Mouse (Mus musculus): ENCODE data around the gene Arrdc5. TPM values are rescaled to one million over a fixed set of nuclear protein-coding genes. Genes with fewer than 3 reads are reported as not detected.
A peak's percentile ranks its signal among the peaks of the same experiment; 100 is the strongest.

The Arrdc5 gene
- polyA plus RNA-seq, 1 experiment from 2014 or later = not detected

GRCm38 (mm10) chr17:56271609-56272253 is 28.4 kb downstream of the Arrdc5 start:
- no peak overlapping the region for H3K4me3 ChIP-seq (ENCODE audit: low read depth, low read length)
- H3K9me3 ChIP-seq (ENCODE audit: low read length) = no peaks in the 10 kb centered on the region
- no peak overlapping the region for H3K4me2 ChIP-seq (replicated peaks; ENCODE audit: low read depth, low read length)
- peaks cover 8% of the 10 kb centered on the region; the same call in 1 of the 2 replicates for H3K36me3 ChIP-seq (ENCODE audit: insufficient read depth, low read length)
- no peak for DNase-seq (ENCODE audit: low spot score)
- H3K27ac ChIP-seq (ENCODE audit: low read length) = no peak overlapping the region
- 80% methylated on average over 12 of the region's 12 CpGs for WGBS
- no peaks in the 10 kb centered on the region for H3K27me3 ChIP-seq (replicated peaks; ENCODE audit: insufficient read depth, low read length)
- TF ChIP-seq EP300 (IDR thresholded peaks at IDR 0.05) (no peak), CTCF (IDR thresholded peaks at IDR 0.05) (no peak)
- H3K9ac ChIP-seq (replicated peaks; ENCODE audit: low read depth) = no peak overlapping the region
- ATAC-seq = no peak
- H3K4me1 ChIP-seq (ENCODE audit: insufficient read depth, low read depth, low read length) = no peaks in the 10 kb centered on the region; the same call in 1 of the 2 replicates

- H3K4me3 ChIP-seq (ENCODE audit: low read depth, low read length) = peak overlapping the region; percentile 37; the same call in 1 of the 2 replicates
- H3K9me3 ChIP-seq (ENCODE audit: low read length) = no peaks in the 10 kb centered on the region
- WGBS = 65% methylated on average over 3 of the region's 3 CpGs
- TF ChIP-seq CTCF (IDR thresholded peaks at IDR 0.05) (no peak), EP300 (IDR thresholded peaks at IDR 0.05) (no peak)
- H3K4me1 ChIP-seq (ENCODE audit: insufficient read depth, low read depth, low read length) = no peaks in the 10 kb centered on the region; the same call in 1 of the 2 replicates
- DNase-seq (ENCODE audit: low spot score) (no peak), ATAC-seq (0 out of 2 replicates have a peak, but pooled peaks have one; percentile 0)
- H3K27ac ChIP-seq (ENCODE audit: low read length) = peak overlapping the region; percentile 71
- H3K27me3 ChIP-seq (replicated peaks; ENCODE audit: insufficient read depth, low read length) = no peaks in the 10 kb centered on the region
- H3K36me3 ChIP-seq (ENCODE audit: insufficient read depth, low read length) = peaks cover 8% of the 10 kb centered on the region; the same call in 1 of the 2 replicates
- H3K9ac ChIP-seq (replicated peaks; ENCODE audit: low read depth) = no peak overlapping the region
- peak overlapping the region; percentile 64 for H3K4me2 ChIP-seq (replicated peaks; ENCODE audit: low read depth, low read length)
Observed at GRCm38 (mm10) chr17:56269741-56270140, 30.3 kb downstream of the Arrdc5 start.

GRCm38 (mm10) chr17:56269153-56269630 is 30.9 kb downstream of the Arrdc5 start:
- TF ChIP-seq CTCF (IDR thresholded peaks at IDR 0.05) (no peak), EP300 (IDR thresholded peaks at IDR 0.05) (peak; percentile 75)
- Histone ChIP-seq H3K9me3 (ENCODE audit: low read length) (no peaks in the 10 kb centered on the region), H3K27ac (ENCODE audit: low read length) (peak overlapping the region; percentile 71), H3K4me3 (ENCODE audit: low read depth, low read length) (peak overlapping the region; percentile 37), H3K36me3 (ENCODE audit: insufficient read depth, low read length) (peaks cover 8% of the 10 kb centered on the region; the same call in 1 of the 2 replicates), H3K27me3 (replicated peaks; ENCODE audit: insufficient read depth, low read length) (no peaks in the 10 kb centered on the region), H3K4me1 (ENCODE audit: insufficient read depth, low read depth, low read length) (no peaks in the 10 kb centered on the region; the same call in 1 of the 2 replicates), H3K4me2 (replicated peaks; ENCODE audit: low read depth, low read length) (peak overlapping the region; percentile 64), H3K9ac (replicated peaks; ENCODE audit: low read depth) (no peak overlapping the region)
- DNase-seq (ENCODE audit: low spot score) = peak; percentile 97
- peak; percentile 91 for ATAC-seq
- whole genome bisulfite sequencing = 19% methylated on average over 12 of the region's 12 CpGs

DNA sequence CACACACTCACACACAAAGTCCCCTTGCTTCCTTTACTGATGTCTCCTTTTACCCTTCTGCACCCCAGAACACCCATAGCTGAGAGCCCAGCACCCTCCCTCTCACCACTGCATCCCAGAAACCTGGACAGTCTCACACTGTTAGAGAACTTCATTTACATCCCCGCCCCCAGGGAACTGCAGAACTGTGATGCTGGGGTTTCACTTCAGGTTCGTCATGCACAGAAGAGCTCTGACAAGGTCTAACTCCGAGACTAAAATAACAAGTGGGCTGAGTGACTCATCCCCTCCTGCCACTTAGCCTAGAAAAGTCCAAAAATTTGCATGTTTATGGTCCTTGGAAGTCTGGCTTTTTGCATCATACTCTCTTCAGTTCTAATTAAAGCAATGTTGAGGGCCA is 33.8 kb downstream of the Arrdc5 start:
- ATAC-seq (no peak), DNase-seq (ENCODE audit: low spot score) (peak; percentile 49)
- H3K27ac ChIP-seq (ENCODE audit: low read length) = no peak overlapping the region
- 50% methylated on average over 3 of the region's 3 CpGs for WGBS
- H3K36me3 ChIP-seq (ENCODE audit: insufficient read depth, low read length) = peaks cover 4% of the 10 kb centered on the region; the same call in 1 of the 2 replicates
- H3K27me3 ChIP-seq (replicated peaks; ENCODE audit: insufficient read depth, low read length) = no peaks in the 10 kb centered on the region
- TF ChIP-seq CTCF (IDR thresholded peaks at IDR 0.05) (no peak), EP300 (IDR thresholded peaks at IDR 0.05) (no peak)
- no peak overlapping the region for H3K4me2 ChIP-seq (replicated peaks; ENCODE audit: low read depth, low read length)
- no peaks in the 10 kb centered on the region for H3K9me3 ChIP-seq (ENCODE audit: low read length)
- H3K4me1 ChIP-seq (ENCODE audit: insufficient read depth, low read depth, low read length) = no peaks in the 10 kb centered on the region; the same call in 1 of the 2 replicates
- no peak overlapping the region for H3K9ac ChIP-seq (replicated peaks; ENCODE audit: low read depth)
- no peak overlapping the region for H3K4me3 ChIP-seq (ENCODE audit: low read depth, low read length)

GRCm38 (mm10) chr17:56265869-56266268 is 34.2 kb downstream of the Arrdc5 start:
- TF ChIP-seq EP300 (IDR thresholded peaks at IDR 0.05) (no peak), CTCF (IDR thresholded peaks at IDR 0.05) (no peak)
- DNase-seq (ENCODE audit: low spot score) (no peak), ATAC-seq (no peak)
- 92% methylated on average over 3 of the region's 3 CpGs for WGBS
- Histone ChIP-seq H3K36me3 (ENCODE audit: insufficient read depth, low read length) (no peaks in the 10 kb centered on the region; the same call in 1 of the 2 replicates), H3K9ac (replicated peaks; ENCODE audit: low read depth) (no peak overlapping the region), H3K27me3 (replicated peaks; ENCODE audit: insufficient read depth, low read length) (no peaks in the 10 kb centered on the region), H3K4me3 (ENCODE audit: low read depth, low read length) (no peak overlapping the region), H3K4me2 (replicated peaks; ENCODE audit: low read depth, low read length) (no peak overlapping the region), H3K9me3 (ENCODE audit: low read length) (no peaks in the 10 kb centered on the region), H3K27ac (ENCODE audit: low read length) (no peak overlapping the region), H3K4me1 (ENCODE audit: insufficient read depth, low read depth, low read length) (no peaks in the 10 kb centered on the region; the same call in 1 of the 2 replicates)

DNA sequence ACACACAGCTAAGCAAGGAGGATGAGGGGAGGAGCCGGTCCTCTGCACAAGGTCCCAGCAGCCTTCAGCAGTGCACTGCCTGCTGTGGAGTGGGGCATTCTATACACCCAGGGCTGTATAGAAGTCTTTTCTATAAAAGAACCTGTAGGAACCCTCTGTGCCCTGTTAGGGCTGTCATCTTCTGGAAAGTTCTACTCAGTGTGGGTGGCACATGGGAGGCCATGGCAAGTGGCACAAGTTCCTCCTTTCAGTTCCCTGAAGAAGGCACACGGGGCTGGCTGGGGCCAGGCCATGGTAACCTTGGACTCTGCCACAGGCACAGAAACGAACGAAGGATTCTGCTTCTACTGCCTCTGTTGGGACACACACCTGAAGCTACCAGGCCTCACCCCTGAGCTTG is 35.1 kb downstream of the Arrdc5 start:
- Histone ChIP-seq H3K4me2 (replicated peaks; ENCODE audit: low read depth, low read length) (no peak overlapping the region), H3K9me3 (ENCODE audit: low read length) (no peaks in the 10 kb centered on the region), H3K9ac (replicated peaks; ENCODE audit: low read depth) (no peak overlapping the region), H3K27ac (ENCODE audit: low read length) (no peak overlapping the region; the same call in 1 of the 2 replicates), H3K36me3 (ENCODE audit: insufficient read depth, low read length) (peaks cover 5% of the 10 kb centered on the region), H3K4me1 (ENCODE audit: insufficient read depth, low read depth, low read length) (no peaks in the 10 kb centered on the region; the same call in 1 of the 2 replicates), H3K4me3 (ENCODE audit: low read depth, low read length) (no peak overlapping the region), H3K27me3 (replicated peaks; ENCODE audit: insufficient read depth, low read length) (no peaks in the 10 kb centered on the region)
- no peak for DNase-seq (ENCODE audit: low spot score)
- 87% methylated on average over 4 of the region's 4 CpGs for WGBS
- no peak for ATAC-seq
- TF ChIP-seq CTCF (IDR thresholded peaks at IDR 0.05) = no peak
- TF ChIP-seq EP300 (IDR thresholded peaks at IDR 0.05) = no peak

Data from lung, postnatal 0 days (tissue).